Mouse (Mus musculus): ENCODE results near the gene Fam208b.
"Not testable (repeated sequence)": the region's sequence is repeated elsewhere in the genome, so short reads cannot be mapped to it uniquely, and the experiment has no call there.

Fam208b gene

DNA sequence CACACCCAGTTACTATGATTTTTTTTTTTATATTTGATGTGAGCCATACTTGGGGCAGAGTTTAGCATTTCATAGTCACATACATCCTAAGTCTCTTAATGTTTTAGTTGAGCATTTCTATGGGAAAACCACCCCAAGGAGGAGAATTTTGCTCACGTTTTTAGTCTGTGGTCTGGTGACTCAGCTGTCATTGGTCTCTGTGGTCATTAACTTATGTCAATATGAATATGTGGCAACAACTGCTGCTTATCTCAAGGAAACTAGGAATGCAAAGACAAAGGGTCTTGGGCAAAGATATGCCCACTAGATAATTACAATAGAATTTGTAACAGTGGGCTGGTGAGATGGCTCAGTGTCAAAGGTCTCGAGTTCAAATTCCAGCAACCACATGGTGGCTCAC is 47.0 kb downstream of the Fam208b start:
- DNase-seq (ENCODE audit: extremely low read depth, low read depth): no peak

DNA sequence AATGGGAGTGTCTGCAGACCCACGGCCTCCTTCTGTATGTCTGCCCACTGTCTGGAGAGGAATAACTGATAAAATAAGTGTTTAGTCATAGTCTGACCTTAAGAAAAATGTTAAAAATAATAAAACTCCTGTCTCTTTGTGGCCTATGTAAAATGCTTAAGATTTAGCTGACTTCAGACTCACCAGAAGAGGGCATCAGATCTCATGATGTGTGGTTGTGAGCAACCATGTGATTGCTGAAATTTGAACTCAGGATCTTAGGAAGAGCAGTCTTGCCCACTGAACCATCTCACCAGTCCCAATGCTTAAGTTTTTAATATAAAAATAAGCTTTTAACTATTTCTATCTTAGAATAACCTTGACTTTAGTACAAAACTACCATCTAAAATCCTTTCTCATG is 47.8 kb downstream of the Fam208b start:
- no peak for DNase-seq (ENCODE audit: extremely low read depth, low read depth)

DNA sequence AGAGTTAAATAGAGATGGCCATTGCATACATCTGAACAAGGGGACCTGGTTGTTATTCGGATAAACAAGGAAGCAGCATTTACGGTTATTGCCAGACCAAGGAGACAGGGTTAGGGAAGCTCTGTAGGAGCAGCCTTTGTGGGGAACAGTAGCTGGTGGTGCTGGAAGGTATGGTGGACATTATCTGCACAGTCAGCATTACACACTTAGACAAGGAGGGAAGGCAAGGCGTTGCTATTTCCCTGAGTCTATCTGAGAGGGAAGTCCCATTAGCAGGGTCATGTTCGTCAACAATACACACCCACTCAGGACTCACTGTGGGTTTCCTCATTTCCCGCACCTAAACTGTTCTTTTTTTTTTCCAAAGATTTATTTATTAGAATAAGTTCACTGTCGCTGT is 63.1 kb downstream of the Fam208b start:
- no peak for DNase-seq (ENCODE audit: extremely low read depth, low read depth)

DNA sequence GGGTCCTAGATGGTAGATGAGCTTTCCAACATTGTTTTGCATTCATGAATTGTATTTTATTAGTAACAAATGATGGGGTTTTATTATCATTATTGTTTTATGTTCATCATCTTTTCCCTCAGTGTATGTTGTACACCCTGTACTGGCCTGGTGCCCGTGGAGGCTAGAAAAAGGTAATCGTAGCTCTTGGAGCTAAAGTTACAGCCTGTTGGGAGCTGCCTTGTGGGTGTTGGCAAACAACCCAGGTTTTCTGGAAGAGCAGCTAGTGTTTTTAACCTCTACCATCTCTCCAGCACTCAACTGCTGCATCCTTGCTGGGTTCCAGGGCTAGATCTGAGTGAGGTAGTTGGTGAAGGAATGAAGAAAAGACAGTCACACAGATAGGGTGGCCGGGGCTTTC is 63.5 kb downstream of the Fam208b start:
- DNase-seq (ENCODE audit: extremely low read depth, low read depth): no peak

DNA sequence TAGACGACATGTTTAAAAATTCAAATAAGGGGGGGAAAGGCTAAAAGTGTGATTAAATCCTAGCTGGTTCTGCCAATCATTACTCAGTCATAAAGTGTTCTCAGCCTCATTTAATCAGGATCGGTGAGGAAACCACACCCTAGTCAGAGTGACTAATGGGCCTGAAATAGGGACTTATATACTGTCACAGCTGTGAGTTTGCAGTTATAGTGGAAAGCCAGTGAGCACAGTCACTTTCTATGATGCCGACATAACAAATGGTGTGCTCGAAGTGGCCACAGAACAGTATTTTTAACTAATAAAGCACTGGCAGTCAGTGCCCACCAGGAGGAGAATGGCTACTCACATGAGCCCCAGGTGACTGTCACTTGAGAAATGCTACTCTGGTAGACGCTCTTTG is 66.0 kb downstream of the Fam208b start:
- no peak for DNase-seq (ENCODE audit: extremely low read depth, low read depth)

DNA sequence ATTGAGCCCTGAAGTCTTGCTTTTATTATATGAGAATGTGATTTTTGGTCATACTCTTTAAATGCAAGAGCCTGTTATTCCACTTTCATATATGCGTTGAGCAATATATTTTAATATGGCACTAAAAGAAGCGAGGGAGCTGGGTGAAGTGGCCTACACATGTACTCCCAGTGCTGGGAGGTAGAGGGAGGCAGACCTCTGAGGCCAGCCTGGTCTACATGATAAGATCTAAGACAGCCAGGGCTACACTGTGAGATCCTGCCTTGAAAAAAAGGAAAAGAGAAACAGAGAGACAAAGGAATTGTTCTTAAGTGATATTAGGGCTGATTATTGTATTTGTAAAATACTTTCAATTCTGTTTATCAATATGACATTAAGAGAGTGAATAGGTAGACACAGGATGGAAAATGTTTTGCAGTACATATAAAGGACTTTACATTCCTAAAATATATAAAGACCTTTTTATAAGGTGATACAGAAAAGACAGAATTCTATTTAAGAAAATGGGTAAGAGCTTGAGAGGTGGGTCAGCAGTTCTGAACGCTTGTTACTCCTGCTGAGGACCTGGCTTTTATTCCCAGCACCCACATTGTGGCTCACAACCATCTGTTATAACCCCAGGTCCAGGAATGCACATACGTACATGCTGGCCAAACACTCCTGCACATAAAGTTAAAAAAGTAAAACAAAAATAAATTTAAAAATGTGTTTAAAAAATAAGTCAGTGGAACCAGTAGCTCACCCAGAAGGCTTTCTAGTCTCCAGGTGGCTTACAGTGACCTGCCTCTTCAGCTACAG is 66.6 kb downstream of the Fam208b start:
- no peak for DNase-seq (ENCODE audit: extremely low read depth, low read depth)

DNA sequence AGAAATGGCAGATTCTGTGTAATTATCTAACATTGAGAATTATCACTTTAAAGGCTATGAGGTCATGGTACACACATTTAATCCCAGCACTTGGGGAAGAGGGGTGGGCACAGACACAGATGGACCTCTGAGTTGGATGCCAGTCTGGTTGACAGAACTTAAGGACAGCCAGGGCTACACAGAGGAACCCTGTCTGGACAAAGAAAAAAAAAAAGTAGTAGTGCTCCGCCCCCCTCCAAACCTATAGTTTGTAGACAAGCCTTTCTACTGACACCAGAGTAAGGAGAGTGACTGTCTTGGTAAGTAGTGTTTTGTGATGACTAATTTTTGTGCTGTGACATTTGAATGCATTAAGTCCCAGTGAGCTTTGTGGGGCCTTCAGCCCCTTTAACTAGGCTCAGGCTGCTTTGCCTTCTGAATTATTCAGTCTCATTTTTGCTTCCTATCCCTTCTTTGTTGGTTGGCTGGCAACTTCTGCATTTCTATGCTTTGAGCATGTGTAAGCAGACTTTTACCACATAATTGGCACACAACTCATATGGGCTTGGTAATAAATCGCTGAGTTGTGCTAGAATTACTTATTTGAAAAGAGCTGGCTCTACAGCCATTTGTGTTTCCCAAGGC is 69.6 kb downstream of the Fam208b start:
- DNase-seq (ENCODE audit: extremely low read depth, low read depth): peak; percentile 66

DNA sequence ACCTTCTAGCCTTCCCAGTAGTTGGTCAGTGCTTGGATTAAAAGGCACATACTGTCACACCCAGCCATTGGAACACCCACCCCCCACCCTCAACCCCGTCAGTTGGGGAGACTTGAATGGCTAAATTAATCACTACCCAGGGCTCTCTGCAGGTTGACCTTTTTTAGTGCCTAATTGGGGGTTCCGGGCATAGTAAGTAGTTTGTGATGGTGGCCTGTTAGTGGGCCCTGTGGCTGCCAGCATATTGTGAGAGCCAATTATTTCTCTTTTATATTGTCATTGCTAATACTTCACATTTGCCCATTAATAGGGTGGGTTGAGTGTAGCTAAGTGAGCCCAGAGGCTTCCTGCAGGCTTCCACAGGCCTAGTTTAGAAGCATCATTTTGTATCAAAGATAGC is 70.7 kb downstream of the Fam208b start:
- no peak for DNase-seq (ENCODE audit: extremely low read depth, low read depth)

DNA sequence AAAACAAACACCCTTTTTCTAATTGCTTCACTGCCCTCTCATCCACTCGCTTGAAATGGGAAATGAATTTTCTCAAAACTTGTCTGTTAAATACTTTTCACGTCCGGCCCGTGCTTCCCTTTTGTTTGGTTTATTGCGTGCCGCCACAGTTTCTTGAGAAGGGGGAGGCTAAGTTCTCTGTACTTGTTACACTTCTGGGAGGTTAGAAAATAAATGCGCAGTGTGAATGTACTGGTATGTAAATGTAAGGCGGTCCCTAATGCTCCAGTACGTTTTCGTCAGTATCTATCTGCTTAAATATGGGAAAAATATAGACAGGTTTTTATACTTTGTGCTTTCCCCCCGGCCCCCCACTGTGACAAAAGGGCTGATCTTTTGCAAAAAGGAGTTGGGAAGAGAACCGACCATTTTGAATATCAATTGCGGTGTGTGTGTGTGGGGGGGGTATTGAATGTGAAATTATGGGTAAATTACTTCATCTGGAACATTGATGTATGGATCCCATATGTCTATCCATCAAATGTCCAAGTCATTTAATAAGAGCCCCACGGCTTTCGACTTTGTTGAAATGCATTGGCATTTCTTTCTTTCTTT is 71.8 kb downstream of the Fam208b start:
- peak; percentile 41 for DNase-seq (ENCODE audit: extremely low read depth, low read depth)

DNA sequence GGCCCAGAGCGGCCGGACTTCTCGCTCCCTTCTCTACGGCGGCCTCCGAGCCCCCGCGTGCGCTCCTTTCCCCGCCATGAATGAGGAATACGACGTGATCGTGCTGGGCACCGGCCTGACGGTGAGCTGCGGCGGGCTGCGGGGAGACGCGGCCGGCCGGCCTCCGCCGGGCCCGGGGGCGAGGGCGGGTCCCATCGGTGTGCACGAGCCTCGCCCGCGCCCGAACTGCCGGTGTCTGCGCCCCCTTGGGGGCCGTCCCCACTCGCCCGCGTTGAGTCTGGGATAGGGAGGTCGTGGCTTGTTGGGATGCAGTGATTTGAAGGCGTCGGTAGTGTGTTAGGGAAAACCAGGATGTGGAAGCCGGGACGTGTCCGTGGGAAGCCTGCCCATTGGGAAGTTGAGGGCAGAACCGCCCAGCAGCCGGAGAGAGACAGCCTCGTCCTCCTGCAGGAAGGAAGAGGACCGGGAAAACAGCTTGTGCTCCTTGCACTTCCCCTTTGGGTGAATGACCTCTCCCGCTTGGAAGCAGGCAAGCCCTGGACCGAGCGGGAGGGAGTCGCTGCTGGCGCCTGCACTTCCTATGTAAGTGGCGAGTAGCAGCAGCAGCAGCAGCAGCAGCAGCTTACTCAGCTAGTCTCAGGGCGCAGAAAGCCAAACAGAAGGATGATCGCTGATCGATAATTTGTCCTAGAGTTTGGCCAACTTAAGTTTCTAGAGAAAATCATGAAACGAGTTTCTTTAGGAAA is 72.5 kb downstream of the Fam208b start:
- peak; percentile 32 for DNase-seq (ENCODE audit: extremely low read depth, low read depth)

DNA sequence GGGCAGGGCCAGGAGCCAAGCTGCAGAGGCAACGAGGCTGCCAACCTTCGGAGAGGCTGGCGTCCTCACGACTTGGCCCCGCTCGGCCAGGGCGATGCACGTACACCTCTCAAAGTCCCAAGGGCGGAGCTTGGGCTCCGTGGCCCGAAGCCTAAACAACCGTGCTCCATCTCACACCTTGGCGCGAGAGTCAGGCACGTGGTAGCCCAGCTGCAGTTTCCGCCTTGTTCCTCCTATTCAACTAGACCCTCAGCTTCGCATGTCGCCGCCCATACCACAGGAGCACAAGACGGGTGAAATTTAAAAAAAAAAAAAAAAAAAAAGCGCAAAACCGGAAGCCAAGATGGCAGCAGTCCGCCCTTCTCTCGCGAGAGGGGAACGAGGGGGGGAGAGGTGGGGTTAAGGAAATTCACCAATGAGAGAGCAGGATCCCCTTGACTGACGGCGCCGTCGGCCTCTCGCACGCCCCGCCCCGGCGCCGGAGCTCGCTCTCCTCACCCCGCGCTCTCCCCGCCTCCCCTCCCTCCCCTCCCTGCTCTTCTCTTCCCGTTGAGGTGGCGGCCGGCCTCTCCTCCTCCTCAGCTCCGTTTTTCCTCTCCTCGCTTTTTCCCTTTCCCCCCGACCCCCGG is 73.2 kb downstream of the Fam208b start, which contains the start of gene Gdi2:
Gene Gdi2, plus strand, starts transcription at position 470 of the 629 bp plus-strand sequence.
- DNase-seq (ENCODE audit: extremely low read depth, low read depth): peak; percentile 95

DNA sequence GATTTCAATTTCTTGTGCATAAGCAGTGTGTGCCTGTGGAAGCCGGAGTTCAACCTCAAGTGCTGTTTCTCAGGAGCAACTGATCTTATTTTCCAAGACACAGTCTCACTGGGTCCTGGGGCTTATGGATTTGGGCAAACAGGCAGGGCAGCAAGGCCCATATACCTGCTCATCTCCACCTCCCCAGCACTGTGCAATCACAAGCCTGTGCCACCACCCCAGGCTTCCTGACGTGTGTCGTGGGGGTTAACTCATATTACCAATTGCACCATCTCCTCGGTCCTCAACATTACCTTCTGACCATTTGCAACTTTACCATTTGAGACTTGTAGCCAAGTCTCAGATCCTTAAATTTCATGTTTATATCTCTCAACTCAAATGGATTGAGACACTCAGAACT is 76.8 kb downstream of the Fam208b start:
- no peak for DNase-seq (ENCODE audit: extremely low read depth, low read depth)

DNA sequence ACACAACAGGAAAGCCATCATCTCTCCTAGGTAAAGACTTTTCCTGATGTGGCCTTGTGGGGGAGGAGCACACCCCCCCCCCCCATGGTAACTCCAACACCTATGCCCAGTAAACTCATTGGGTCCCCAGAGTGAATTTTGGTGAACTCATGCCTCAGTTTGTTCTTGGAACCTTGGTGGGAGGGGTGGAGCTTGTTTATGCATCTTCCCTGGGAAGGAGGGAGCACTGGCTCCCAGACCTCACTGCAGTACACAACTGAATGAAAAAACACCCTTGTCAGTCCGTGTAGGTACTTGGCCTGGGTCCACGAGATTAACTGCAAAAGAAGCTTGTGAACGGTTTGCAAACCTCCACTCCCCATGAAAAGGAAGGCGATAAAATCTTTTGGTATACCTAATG is 78.5 kb downstream of the Fam208b start:
- no peak for DNase-seq (ENCODE audit: extremely low read depth, low read depth)

DNA sequence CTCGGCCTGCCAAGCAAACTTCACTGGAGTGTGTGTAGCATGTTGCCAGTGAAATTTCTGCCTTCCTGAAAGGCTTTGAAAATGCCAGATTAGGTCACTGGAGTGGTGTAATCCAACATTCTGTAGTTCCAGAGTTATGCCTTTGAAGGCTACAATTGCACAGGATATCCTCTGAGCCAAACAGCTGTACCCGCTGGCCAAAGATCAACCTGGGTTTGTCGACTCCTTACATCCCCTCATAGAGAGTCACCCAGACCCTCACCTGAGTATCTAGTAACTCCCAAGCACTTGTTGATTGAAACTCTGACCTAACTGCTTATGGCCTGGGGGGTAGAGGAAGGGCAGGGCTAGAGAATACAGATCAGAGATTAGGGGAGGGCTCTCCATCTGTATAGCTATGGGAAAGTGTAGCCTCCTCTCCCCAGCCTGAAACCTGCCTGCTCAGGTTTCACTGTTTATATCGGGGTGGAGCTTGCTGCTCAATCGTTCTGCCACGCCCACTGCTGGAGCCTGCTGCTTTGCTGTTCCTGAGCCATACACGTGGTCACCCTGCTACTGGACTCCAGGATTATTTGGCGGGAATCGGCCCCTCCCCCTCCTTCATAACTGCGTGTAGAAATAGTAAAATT is 79.1 kb downstream of the Fam208b start:
- no peak for DNase-seq (ENCODE audit: extremely low read depth, low read depth)

DNA sequence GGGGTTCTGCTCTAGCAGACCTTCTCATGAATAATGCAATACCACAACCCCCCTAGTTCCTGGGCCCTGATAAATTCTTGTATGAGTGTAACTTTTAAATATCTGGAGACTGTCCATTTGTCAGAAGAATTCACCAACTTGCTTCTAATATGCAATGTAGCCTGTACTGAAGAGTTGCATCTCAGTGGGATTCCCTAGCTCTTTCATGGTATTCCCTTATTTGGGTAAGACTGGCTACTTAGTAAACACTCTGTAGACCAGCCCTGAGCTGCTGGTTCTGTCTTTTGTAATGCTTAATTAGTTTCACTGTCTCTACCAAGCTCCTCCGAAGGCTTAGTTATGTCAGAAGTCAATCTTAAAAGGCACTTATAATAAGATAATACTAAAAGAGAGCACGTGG is 79.7 kb downstream of the Fam208b start:
- DNase-seq (ENCODE audit: extremely low read depth, low read depth): not testable (repeated sequence)

DNA sequence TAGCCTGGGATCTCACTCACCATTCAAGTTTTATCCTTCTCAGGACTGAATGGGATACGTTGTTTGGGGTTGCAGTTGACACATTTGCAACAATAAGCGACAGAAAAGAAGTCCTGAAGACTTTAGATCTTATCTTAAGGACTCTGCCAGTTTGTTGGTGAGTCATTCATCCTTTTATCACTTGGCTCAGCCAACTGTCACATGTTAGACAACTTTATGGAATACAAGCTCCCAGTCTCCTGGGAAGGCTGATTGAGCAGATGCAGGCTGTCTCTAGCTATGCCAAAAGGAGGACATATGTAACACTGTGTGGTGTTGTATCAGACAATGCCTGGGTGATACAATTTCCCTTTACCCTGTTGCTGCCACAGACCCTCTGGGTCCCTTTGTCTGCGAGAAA is 80.5 kb downstream of the Fam208b start:
- no peak for DNase-seq (ENCODE audit: extremely low read depth, low read depth)

DNA sequence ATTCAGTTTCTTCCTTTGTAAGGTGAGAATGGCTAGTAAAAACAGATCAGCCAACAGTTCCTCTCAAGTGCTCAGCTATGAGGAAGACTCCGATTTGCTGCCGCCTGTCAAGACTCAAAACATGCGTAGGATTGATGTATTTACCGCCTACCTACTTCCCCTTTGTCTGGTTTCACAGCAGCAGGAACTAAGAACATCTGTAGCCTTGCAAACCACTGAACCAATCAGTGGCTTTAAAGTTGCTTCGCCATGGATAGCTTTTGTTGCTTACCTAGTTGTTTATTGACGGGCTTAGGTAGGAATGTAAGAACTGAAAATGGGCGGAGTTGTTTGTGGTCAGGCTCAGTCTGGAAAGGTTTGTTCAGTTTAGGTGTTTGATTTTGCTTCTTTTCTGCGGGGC is 84.6 kb downstream of the Fam208b start:
- peak; percentile 74 for DNase-seq (ENCODE audit: extremely low read depth, low read depth)

DNA sequence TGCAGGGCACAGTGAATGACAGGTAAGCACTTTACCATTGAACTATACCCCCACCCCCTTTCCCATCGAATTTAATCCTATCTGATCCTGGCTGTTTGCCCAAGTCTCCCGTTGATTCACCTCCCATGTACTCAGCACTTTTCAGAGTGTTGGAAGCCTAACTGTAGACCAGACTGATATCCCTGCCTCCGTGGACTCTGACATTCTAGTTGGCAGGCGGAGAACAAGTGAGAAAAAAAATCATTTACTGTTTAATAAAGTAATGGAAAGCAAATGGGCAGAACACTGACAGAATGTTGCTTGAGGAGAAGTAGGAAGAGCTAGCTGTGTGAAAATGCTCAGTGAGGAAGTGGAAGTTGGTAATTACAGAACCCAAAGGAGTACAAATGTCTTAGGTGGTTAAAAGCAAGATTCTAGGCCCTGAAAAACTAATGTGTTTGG is 85.3 kb downstream of the Fam208b start:
- no peak for DNase-seq (ENCODE audit: extremely low read depth, low read depth)

DNA sequence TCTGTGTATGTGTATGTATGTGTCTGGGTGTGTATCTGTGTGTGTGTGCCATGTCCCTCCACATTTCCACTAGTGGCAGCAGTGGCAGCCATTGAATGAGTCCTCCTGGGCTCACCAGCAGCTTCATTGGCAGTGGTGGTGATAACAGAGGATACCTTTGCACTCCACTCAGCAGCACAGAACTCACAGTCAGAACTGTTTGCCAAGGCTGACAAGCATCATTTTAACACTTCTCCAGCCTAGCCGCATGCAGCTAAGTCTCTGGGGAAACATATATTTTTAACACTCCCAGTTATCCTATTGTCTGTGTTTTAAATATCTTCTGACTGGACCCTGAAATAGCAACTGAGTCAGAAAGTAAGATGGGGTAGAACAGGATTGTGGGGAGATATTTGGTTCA is 87.0 kb downstream of the Fam208b start:
- no peak for DNase-seq (ENCODE audit: extremely low read depth, low read depth)

DNA sequence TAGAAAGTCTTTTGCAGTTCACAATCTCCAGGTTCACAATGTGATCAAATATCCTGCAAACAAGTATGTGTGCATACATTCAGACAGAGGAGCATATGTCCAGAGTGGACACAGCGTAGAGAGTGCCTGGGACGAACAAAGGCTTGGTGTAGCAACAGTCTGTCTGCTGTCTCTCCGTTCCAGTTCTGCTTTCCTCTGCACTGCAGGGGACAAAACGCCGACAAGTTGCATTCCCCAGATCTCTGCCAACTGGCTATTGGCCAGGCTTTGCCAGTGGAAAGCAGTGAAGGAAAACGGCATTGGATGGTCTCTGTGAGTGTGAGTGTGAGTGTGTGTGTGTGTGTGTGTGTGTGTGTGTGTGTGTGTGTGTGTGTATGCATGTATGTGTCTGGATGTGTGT is 87.4 kb downstream of the Fam208b start:
- DNase-seq (ENCODE audit: extremely low read depth, low read depth): no peak

DNA sequence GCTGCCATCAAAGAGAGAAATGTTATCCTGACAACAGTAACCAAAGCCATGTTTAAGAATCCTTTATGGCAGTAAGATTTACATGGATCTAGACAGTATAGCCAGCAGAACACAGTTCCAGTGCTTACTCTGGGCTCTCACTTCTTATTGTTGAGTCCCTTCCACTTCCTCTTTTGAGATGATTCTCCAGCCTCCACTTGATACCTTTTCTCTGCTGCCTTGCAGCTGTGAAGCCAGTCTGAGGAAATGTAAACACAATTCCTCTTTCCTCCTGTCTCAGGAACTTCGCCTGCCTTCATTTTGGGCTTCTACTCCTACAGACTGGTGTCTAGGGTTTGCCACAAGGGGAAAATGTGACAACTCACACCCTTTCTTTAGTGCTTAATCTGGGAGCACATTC is 90.9 kb downstream of the Fam208b start:
- DNase-seq (ENCODE audit: extremely low read depth, low read depth): not testable (repeated sequence)
